Mouse (Mus musculus): ENCODE measurements around the gene Rmnd5a. TPM values are rescaled to one million over a fixed set of nuclear protein-coding genes. Genes with fewer than 3 reads are reported as not detected.

Gene Rmnd5a
- polyA plus RNA-seq, 1 experiment from 2014 or later, result 10.7 TPM

DNA sequence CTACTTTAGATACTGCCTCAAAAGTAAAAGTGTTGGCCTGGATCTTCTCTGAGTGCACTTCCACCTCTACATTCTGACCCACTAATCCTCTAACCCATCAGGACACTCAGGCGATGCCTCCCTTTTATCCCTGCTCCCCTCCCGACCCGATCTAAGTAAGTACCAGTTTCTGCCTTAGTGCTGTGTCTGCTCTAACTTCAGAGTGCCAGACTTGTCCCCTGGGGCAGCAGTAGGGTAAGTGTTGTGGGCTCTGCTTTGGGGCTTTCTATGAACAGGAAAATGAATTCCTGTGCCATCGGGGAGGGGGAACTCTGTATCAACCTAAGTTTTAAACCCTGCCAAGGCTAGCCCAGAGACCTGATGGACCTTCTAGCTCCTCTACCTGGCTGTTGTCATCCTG, 80.2 kb downstream of the Rmnd5a start:
- no peak overlapping the region for H3K27ac ChIP-seq (replicated peaks; ENCODE audit: low read depth, low read length)
- H3K4me1 ChIP-seq (ENCODE audit: control insufficient read depth, insufficient read depth, low read length), result no peaks in the 10 kb centered on the region
- H3K36me3 ChIP-seq (ENCODE audit: control insufficient read depth, insufficient read depth, low read length), result no peaks in the 10 kb centered on the region
- no peak overlapping the region for H3K4me2 ChIP-seq (ENCODE audit: low read depth, severe bottlenecking)
- no peaks in the 10 kb centered on the region for H3K9me3 ChIP-seq (ENCODE audit: control insufficient read depth, low read length)
- H3K4me3 ChIP-seq (ENCODE audit: low read depth, low read length), result no peak overlapping the region
- 87% methylated on average over 4 of the region's 4 CpGs for WGBS
- no peak overlapping the region for H3K9ac ChIP-seq (ENCODE audit: low read length)
- DNase-seq (ENCODE audit: low spot score), result no peak
- H3K27me3 ChIP-seq (ENCODE audit: control insufficient read depth, insufficient read depth, low read length), result no peaks in the 10 kb centered on the region
- ATAC-seq (ENCODE audit: insufficient number of reproducible peaks, low FRiP score, low TSS enrichment, low read depth), result no peak

GRCm38 (mm10) chr6:71357493-71357892, 82.9 kb downstream of the Rmnd5a start:
- DNase-seq (ENCODE audit: low spot score) (no peak), ATAC-seq (ENCODE audit: insufficient number of reproducible peaks, low FRiP score, low TSS enrichment, low read depth) (no peak)
- Histone ChIP-seq H3K9me3 (ENCODE audit: control insufficient read depth, low read length) (no peaks in the 10 kb centered on the region), H3K9ac (ENCODE audit: low read length) (no peak overlapping the region), H3K27ac (replicated peaks; ENCODE audit: low read depth, low read length) (no peak overlapping the region), H3K4me1 (ENCODE audit: control insufficient read depth, insufficient read depth, low read length) (no peaks in the 10 kb centered on the region), H3K4me2 (ENCODE audit: low read depth, severe bottlenecking) (no peak overlapping the region), H3K4me3 (ENCODE audit: low read depth, low read length) (no peak overlapping the region), H3K27me3 (ENCODE audit: control insufficient read depth, insufficient read depth, low read length) (no peaks in the 10 kb centered on the region), H3K36me3 (ENCODE audit: control insufficient read depth, insufficient read depth, low read length) (no peaks in the 10 kb centered on the region)
- WGBS, result 91% methylated on average over 7 of the region's 7 CpGs

- H3K4me1 ChIP-seq (ENCODE audit: control insufficient read depth, insufficient read depth, low read length), result no peaks in the 10 kb centered on the region
- DNase-seq (ENCODE audit: low spot score) (no peak), ATAC-seq (ENCODE audit: insufficient number of reproducible peaks, low FRiP score, low TSS enrichment, low read depth) (no peak)
- no peaks in the 10 kb centered on the region for H3K27me3 ChIP-seq (ENCODE audit: control insufficient read depth, insufficient read depth, low read length)
- no peaks in the 10 kb centered on the region for H3K36me3 ChIP-seq (ENCODE audit: control insufficient read depth, insufficient read depth, low read length)
- no peak overlapping the region for H3K27ac ChIP-seq (replicated peaks; ENCODE audit: low read depth, low read length)
- 79% methylated on average over 2 of the region's 2 CpGs for WGBS
- H3K4me2 ChIP-seq (ENCODE audit: low read depth, severe bottlenecking), result no peak overlapping the region
- H3K9ac ChIP-seq (ENCODE audit: low read length), result no peak overlapping the region
- H3K4me3 ChIP-seq (ENCODE audit: low read depth, low read length), result no peak overlapping the region
- H3K9me3 ChIP-seq (ENCODE audit: control insufficient read depth, low read length), result no peaks in the 10 kb centered on the region
These were observed 86.7 kb downstream of the Rmnd5a start for GRCm38 (mm10) chr6:71353722-71354121.

GRCm38 (mm10) chr6:71352866-71353427, 87.5 kb downstream of the Rmnd5a start:
- Histone ChIP-seq H3K4me3 (ENCODE audit: low read depth, low read length) (no peak overlapping the region), H3K27me3 (ENCODE audit: control insufficient read depth, insufficient read depth, low read length) (no peaks in the 10 kb centered on the region), H3K9ac (ENCODE audit: low read length) (no peak overlapping the region), H3K4me1 (ENCODE audit: control insufficient read depth, insufficient read depth, low read length) (no peaks in the 10 kb centered on the region), H3K36me3 (ENCODE audit: control insufficient read depth, insufficient read depth, low read length) (no peaks in the 10 kb centered on the region), H3K27ac (replicated peaks; ENCODE audit: low read depth, low read length) (no peak overlapping the region), H3K4me2 (ENCODE audit: low read depth, severe bottlenecking) (no peak overlapping the region), H3K9me3 (ENCODE audit: control insufficient read depth, low read length) (no peaks in the 10 kb centered on the region)
- DNase-seq (ENCODE audit: low spot score) (no peak), ATAC-seq (ENCODE audit: insufficient number of reproducible peaks, low FRiP score, low TSS enrichment, low read depth) (no peak)
- 84% methylated on average over 10 of the region's 10 CpGs for WGBS

- Histone ChIP-seq H3K9ac (ENCODE audit: low read length) (no peak overlapping the region), H3K9me3 (ENCODE audit: control insufficient read depth, low read length) (no peaks in the 10 kb centered on the region), H3K4me3 (ENCODE audit: low read depth, low read length) (no peak overlapping the region), H3K4me1 (ENCODE audit: control insufficient read depth, insufficient read depth, low read length) (no peaks in the 10 kb centered on the region), H3K27ac (replicated peaks; ENCODE audit: low read depth, low read length) (no peak overlapping the region), H3K4me2 (ENCODE audit: low read depth, severe bottlenecking) (no peak overlapping the region), H3K36me3 (ENCODE audit: control insufficient read depth, insufficient read depth, low read length) (no peaks in the 10 kb centered on the region), H3K27me3 (ENCODE audit: control insufficient read depth, insufficient read depth, low read length) (no peaks in the 10 kb centered on the region)
- 90% methylated on average over 6 of the region's 6 CpGs for WGBS
- ATAC-seq (ENCODE audit: insufficient number of reproducible peaks, low FRiP score, low TSS enrichment, low read depth), result no peak
- DNase-seq (ENCODE audit: low spot score), result no peak
These were observed 88.2 kb downstream of the Rmnd5a start for GRCm38 (mm10) chr6:71352201-71352600.

DNA sequence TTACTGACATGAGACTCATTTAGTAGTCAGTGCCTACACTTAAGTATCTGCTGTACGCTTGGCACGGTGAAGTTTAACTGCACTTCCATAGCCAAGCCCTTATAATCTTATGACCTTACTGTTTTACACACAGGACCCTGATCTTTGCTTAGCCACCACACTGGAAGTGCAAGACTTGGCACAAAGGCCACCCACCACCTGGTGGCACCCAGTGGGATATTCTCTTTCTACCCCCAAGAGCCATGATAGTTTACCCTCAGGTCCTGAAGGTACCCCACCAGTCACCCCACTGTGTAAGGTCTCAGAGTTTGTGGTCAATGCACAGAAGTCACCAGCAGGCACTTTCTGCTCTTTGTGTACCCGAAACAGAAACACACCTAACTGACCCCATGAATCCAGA, 89.2 kb downstream of the Rmnd5a start:
- DNase-seq (ENCODE audit: low spot score) (no peak), ATAC-seq (ENCODE audit: insufficient number of reproducible peaks, low FRiP score, low TSS enrichment, low read depth) (no peak)
- no peaks in the 10 kb centered on the region for H3K9me3 ChIP-seq (ENCODE audit: control insufficient read depth, low read length)
- no peak overlapping the region for H3K9ac ChIP-seq (ENCODE audit: low read length)
- no peak overlapping the region for H3K27ac ChIP-seq (replicated peaks; ENCODE audit: low read depth, low read length)
- no peaks in the 10 kb centered on the region for H3K4me1 ChIP-seq (ENCODE audit: control insufficient read depth, insufficient read depth, low read length)
- no peaks in the 10 kb centered on the region for H3K36me3 ChIP-seq (ENCODE audit: control insufficient read depth, insufficient read depth, low read length)
- H3K4me3 ChIP-seq (ENCODE audit: low read depth, low read length), result no peak overlapping the region
- 92% methylated on average over 3 of the region's 3 CpGs for WGBS
- no peak overlapping the region for H3K4me2 ChIP-seq (ENCODE audit: low read depth, severe bottlenecking)
- H3K27me3 ChIP-seq (ENCODE audit: control insufficient read depth, insufficient read depth, low read length), result no peaks in the 10 kb centered on the region

DNA sequence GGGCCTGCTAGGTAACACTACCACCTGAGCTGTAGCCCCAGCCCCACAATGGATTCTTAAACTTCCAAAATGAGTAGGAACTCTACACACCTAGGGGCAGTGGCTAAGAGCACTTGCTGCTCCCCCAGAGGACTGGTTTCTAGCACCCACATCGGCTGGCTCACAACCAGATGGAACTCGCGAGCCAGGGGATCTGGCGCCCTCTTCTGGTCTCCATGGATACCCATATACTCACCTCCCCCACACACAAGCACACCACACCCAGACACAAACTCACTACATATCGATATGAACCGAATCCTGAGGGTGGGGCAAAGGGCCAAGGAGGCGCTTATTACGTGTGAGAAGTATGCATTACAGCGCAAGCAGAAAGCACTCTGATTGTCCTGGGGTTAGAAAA, 92.4 kb downstream of the Rmnd5a start:
- H3K4me1 ChIP-seq (ENCODE audit: control insufficient read depth, insufficient read depth, low read length), result no peaks in the 10 kb centered on the region
- WGBS, result 95% methylated on average over 9 of the region's 9 CpGs
- H3K27ac ChIP-seq (replicated peaks; ENCODE audit: low read depth, low read length), result no peak overlapping the region
- no peak overlapping the region for H3K4me3 ChIP-seq (ENCODE audit: low read depth, low read length)
- ATAC-seq (ENCODE audit: insufficient number of reproducible peaks, low FRiP score, low TSS enrichment, low read depth), result no peak
- no peaks in the 10 kb centered on the region for H3K9me3 ChIP-seq (ENCODE audit: control insufficient read depth, low read length)
- DNase-seq (ENCODE audit: low spot score), result no peak
- no peaks in the 10 kb centered on the region for H3K36me3 ChIP-seq (ENCODE audit: control insufficient read depth, insufficient read depth, low read length)
- no peak overlapping the region for H3K9ac ChIP-seq (ENCODE audit: low read length)
- no peak overlapping the region for H3K4me2 ChIP-seq (ENCODE audit: low read depth, severe bottlenecking)
- no peaks in the 10 kb centered on the region for H3K27me3 ChIP-seq (ENCODE audit: control insufficient read depth, insufficient read depth, low read length)

DNA sequence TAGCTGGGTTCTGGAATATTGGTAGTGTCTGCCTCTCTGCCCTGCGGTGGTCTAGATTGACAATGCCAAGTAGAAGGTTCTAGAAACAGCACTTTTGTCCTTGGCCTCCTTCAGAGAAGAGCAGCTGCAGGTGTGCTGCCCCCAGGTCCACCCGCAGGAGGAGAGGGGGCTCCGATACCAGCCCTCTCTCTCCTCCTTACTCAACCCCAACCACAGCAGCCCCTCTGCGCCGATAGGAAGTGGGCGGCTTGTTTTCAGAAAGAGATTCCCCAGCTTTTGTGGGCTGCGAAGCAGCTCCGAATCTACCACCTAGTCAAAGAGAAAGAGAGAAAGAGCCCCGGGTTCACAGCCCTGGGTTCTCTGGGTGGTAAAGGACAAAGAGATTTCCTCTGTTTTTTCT, 99.3 kb downstream of the Rmnd5a start:
- Histone ChIP-seq H3K4me1 (ENCODE audit: control insufficient read depth, insufficient read depth, low read length) (no peaks in the 10 kb centered on the region), H3K9me3 (ENCODE audit: control insufficient read depth, low read length) (no peaks in the 10 kb centered on the region)

GRCm38 (mm10) chr6:71339351-71339750, 101.1 kb downstream of the Rmnd5a start:
- Histone ChIP-seq H3K4me2 (ENCODE audit: low read depth, severe bottlenecking) (no peak overlapping the region), H3K27me3 (ENCODE audit: control insufficient read depth, insufficient read depth, low read length) (no peaks in the 10 kb centered on the region), H3K9me3 (ENCODE audit: control insufficient read depth, low read length) (no peaks in the 10 kb centered on the region), H3K27ac (replicated peaks; ENCODE audit: low read depth, low read length) (no peak overlapping the region), H3K36me3 (ENCODE audit: control insufficient read depth, insufficient read depth, low read length) (no peaks in the 10 kb centered on the region), H3K4me3 (ENCODE audit: low read depth, low read length) (no peak overlapping the region), H3K4me1 (ENCODE audit: control insufficient read depth, insufficient read depth, low read length) (no peaks in the 10 kb centered on the region), H3K9ac (ENCODE audit: low read length) (no peak overlapping the region)
- ATAC-seq (ENCODE audit: insufficient number of reproducible peaks, low FRiP score, low TSS enrichment, low read depth) (no peak), DNase-seq (ENCODE audit: low spot score) (no peak)
- 80% methylated on average over 4 of the region's 4 CpGs for WGBS

More for the DNA sequence above, 99.3 kb downstream of the Rmnd5a start:
- Histone ChIP-seq H3K27me3 (ENCODE audit: control insufficient read depth, insufficient read depth, low read length) (no peaks in the 10 kb centered on the region), H3K36me3 (ENCODE audit: control insufficient read depth, insufficient read depth, low read length) (no peaks in the 10 kb centered on the region), H3K27ac (replicated peaks; ENCODE audit: low read depth, low read length) (no peak overlapping the region), H3K9ac (ENCODE audit: low read length) (no peak overlapping the region), H3K4me3 (ENCODE audit: low read depth, low read length) (no peak overlapping the region), H3K4me2 (ENCODE audit: low read depth, severe bottlenecking) (no peak overlapping the region)
- ATAC-seq (ENCODE audit: insufficient number of reproducible peaks, low FRiP score, low TSS enrichment, low read depth) (no peak), DNase-seq (ENCODE audit: low spot score) (no peak)
- WGBS, result 86% methylated on average over 8 of the region's 9 CpGs

Measured in limb, embryonic 11.5 days (tissue).